Mouse (Mus musculus): Measurements from ENCODE around the gene Sirt7.
"Not testable (repeated sequence)": the region's sequence is repeated elsewhere in the genome, so short reads cannot be mapped to it uniquely, and the experiment has no call there.

Sirt7 gene

DNA sequence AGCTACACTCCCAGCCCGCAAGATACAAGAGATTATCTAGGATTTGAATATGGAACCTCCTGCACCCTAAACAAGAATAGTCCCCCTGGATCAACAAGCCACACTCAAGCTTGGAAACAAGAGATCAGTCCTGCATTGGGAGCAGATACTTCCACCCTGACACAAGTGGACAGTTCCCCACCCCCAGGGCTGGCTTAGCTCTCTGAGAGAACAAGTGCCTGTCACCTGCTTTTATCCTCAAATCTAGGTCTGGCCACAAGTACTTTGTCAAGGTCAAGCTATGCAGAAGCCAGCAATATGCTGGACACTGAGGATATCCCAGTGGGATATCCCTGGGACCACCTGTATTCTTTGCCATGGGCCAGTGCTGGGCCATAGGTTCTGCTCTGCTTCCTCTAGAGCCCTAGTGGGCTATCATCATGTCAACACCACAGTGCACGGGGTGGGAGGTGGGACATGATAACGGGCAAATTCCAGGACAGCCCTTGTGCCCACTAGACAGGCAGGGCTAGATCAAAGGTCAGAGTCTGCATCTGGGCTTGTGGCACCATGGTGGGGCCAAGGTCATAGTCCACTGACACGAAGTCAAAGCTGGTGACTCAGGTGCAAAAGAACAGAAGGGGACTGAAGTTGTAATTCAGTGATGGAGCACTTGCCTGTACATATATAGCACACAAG is 8.3 kb downstream of the Sirt7 start:
- DNase-seq, result no peak

DNA sequence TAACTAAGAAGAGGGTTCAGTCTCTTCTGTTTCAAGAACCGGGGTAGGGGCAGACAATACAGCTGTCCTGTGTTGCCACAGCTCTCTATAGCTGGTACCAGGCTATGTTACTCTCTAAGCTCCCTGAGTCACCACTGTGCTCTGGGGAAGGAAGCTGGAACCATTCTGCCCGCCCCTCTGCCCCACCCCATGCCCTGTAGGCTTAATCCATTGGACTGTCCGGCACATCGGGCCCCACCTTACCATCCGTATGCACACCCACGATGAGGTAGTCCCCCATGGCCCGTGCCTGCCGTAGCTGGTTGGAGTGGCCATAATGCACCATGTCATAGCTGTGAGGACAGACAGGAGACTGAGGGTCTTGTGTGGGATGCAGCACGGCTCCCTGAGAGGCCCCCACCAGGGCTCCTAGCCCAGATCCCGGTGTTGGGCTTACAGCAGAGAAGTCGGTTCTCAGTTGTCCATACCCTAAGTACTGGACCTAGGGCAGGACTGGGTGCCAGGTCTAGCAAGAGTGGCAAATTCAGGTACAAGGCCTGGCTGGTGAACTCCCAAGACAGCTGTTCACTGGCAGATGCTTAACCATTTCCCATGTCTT is 9.3 kb downstream of the Sirt7 start:
- DNase-seq, result no peak

DNA sequence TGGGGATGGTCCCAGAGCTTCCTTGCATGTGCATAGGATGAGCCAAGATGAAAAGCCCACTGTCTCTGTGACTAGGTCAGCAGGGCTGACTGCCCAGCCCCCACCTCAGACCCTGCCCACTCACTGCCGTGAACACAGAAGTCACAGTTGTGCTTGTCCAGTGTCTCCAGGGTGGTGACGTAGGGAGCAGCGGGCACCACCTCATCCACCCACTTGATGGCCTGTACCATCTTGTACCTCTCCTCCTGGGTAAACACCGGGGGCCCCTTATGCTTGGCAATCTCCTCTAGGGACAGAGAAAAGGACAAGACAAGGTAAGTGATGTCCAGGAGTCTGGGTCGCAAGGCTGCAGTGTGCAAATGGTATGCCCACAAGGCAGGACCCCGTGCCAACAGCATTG is 9.9 kb downstream of the Sirt7 start:
- no peak for DNase-seq

DNA sequence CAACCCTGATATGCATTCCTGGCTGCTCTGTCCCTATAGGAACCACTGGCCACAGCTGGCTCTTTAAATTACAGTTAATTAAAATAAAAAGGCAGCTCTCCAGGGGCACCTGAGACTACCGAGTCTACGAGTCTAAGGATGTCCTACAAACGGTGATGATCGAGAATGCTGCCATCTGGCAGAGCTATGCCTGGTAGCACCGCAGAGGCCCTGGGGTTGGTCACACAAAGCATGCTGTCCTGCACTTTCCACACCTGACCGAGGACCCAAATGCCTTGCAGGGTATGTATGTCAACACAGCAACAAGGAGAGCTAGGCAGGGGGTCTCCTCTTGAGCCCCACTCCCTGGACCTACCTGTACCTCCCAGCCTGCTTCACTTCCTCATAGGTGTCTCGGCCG is 11.1 kb downstream of the Sirt7 start:
- DNase-seq, result no peak

DNA sequence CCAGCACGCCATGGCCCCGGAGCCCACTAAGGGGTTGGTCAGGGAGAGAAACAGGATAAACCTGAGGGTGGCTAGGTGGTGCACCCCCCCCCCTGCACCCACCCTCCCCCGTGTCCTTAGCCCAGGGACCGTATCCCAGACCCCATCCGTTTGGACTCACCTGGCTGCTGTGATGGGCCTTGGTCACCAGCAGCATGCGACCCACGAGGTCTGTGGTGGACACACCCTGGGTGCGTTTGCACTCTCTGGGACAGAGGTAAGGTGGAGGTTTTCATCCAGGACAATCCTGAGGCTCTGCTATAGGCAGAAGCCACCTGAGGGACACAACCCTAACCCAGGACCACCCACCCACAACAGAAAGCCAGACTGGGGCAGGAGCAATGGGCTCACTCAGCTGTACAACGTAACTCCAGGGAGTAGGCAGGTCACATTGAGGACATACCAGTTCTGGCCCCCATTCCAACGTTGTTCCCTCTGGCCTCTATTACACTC is 11.5 kb downstream of the Sirt7 start:
- no peak for DNase-seq

DNA sequence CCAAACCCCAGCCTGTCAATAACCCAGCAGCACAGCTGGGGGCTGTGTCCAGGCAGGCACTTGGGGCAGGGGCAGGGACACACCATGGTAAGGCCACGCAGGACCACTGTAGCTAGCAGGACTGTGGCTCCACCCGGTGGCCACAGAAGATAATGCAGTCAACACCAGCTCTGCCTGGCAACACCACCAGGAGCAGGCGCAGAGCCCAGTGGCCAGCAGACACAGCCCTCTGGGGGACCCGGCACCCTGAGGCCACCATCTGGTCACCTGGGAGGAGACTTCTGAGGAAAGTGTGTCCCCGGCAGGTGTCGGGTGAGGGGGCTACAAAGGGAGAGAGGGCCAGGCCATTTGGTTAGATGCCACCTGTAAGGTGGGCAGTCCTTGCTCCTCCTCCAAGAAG is 12.3 kb downstream of the Sirt7 start:
- DNase-seq, result peak in 1 of 2 experiments; percentile 51

DNA sequence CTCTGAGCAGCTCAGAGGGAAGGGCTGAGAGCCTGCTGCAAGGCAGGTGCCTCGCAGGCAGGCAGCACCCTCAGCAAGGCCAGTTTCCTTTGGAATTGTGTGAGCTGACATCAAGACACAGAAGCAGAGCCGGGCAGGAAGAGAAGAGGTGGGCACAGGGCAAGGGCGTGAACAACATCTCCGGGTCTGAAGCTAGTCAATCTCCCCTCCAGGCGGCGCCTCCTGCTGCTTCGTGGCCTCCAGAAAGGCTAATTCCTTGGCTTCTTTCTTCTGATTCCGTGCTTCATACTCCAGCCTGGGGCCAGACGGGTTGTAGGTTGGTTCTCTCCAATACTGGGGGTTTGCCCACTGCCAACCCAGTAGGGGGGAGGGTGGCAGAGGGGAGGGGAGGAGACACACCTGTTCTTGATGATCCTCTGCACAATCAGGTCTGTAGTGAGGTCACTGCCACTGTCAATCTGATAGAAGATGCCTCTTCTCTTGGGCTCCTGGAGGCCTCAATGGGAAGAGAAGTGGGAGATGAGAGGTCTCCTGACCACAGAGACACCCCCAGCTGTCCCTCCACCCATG is 14.5 kb downstream of the Sirt7 start:
- no peak for DNase-seq

DNA sequence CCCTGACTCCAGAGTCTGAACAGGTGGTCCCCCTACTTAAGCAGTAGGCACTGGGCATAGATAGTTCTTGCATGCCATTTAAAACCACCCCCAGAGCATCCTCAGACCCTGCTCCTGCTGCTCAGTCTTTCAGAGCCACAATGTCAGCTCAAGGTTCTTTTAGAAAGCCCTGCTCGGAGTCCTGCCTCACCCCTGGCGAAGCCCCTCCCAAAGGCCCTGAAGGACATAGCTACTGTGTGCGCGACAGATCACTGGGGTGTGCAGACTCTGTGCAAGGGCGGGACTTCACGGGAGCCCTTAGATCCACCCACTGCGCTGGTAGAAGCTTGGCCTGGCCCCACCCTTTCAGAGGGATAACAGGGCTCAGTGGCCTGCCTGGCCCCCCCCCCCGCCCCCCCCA is 15.8 kb downstream of the Sirt7 start:
- DNase-seq, result no peak

DNA sequence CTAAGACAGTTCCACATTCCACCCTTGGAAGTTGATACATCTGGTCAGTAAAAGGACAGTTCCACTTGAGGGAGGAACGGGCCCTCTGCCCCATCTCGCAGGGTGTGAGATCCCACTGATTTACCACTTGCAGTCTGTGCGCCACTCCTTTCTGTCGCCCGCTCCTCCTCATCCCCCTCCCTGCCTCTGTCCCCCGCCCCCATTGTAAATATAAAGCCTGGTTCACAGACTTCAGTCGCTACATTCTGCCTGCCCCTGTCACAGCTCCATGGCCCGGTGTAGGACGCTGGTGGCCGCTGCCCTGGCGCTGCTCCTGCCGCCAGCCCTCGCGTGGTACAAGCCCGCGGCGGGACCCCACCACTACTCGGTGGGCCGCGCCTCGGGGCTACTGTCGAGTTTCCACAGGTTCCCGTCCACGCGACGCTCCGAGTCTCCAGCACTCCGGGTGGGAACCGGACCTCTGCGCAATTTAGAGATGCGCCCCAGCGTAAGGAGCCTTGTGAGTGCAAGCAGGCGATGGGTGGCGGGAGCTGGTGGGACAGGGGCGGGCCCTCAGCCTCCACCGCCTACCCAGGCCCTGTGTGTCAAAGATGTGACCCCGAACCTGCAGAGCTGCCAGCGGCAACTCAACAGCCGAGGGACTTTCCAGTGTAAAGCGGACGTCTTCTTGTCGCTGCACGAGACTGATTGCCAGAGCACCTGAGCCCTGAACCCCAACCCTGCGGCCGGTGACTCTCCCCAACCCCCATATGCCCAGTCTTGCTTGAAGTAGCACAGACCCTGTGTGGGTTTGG is 16.6 kb downstream of the Sirt7 start, which contains the start of gene Npb:
TSS of gene Npb (plus strand) at position 237 of the 794 bp plus-strand sequence.
- DNase-seq, result no peak

DNA sequence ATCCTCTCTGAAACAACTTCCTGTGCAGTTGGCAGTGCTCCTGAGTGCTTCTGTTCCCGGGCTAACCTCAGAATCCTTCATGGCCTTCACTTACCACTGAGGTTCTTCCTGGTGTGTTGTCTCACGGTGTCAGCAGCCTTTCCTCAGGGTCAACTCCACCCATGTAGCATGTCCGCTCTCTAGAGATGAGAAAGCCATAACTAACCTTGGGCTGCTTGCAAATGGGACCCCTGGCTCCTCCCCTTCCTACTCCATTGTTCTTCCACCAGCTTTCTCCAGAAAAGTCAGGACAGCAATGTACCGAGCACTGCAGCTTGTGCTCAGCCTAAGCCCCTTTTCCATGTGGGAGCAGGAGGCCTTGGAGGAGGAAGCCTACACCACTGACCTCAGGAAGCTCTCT is 18.3 kb downstream of the Sirt7 start:
- DNase-seq, result no peak

DNA sequence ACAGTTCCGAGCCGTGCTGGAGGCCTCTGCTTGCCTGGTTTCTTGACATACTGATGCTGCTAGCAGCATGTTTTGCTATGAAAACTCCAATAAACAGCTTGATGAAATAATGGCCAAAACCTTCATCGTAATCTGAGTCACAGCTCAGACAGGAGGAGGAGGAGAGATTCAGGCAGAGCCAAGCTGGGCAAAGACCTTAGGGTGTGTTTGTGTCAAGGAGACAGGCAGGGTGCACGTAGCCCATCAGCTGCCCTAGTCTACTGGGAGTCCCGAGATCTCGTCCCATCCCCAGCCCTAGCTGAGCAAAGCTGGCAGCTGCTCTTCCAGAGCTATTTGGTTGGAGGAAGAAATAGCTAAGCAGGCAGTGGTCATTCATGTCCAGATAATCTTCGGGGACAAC is 19.4 kb downstream of the Sirt7 start:
- DNase-seq, result no peak

DNA sequence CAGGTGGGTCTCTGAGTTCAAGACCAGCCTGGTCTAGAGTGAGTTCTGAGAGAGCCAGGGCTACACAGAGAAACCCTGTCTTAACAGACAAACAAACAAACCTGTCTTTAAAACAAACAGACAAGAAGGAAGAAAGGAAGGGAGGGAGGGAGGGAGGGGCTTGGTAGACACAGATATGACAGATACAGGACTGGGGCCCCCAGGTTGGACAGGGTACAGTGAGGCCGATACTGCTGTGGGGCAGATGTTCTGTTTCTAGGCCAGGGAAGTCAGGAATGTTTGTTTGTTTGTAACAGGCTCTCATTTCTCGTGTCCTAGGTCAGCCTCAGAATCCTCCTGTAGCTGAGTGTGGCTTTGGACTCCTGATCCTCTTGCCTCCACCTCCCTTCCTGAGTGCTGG is 21.5 kb downstream of the Sirt7 start:
- DNase-seq, result no peak

DNA sequence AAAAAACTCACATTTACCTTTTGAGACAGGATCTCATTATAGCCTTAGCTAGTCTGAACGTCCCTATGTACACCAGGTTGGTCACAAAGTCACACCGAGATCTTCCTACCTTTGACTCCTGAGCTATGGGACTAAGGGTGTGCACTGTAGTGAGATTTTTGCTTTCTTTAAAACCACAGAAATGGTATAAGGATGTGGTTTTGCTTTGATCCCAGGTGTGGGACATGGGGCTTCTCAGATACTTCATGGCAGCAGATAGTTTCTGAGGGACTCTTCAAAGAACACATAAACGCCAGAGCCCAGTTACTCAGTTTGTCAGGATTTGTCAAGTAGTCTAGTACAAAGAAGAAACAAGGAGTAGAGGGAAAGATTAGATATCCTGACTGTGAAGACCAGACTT is 24.3 kb downstream of the Sirt7 start:
- no peak for DNase-seq

DNA sequence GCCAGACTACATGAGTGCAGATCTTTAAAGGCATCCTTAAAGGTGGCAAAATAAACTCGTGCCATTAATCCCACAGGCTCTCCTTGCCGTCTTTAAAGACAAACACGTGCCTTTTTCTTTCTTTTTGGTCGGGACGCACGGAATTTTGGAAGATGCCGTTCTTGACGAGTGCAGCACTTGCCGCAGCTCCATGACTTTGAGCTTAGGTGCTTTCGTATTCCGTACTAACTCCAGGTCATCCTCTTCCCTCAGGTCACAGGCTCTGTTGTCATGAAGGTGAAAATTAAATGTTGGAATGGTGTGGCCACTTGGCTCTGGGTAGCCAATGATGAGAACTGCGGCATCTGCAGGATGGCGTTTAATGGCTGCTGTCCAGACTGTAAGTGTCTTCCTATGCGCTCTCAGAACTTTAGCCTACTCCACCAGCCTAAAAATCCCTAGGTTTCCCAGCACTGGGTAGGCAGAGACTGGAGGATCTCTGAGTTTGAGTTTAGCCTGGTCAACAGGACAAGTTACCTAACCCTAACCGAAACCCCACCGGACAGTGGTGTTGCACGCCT is 26.0 kb downstream of the Sirt7 start:
- DNase-seq, result no peak

DNA sequence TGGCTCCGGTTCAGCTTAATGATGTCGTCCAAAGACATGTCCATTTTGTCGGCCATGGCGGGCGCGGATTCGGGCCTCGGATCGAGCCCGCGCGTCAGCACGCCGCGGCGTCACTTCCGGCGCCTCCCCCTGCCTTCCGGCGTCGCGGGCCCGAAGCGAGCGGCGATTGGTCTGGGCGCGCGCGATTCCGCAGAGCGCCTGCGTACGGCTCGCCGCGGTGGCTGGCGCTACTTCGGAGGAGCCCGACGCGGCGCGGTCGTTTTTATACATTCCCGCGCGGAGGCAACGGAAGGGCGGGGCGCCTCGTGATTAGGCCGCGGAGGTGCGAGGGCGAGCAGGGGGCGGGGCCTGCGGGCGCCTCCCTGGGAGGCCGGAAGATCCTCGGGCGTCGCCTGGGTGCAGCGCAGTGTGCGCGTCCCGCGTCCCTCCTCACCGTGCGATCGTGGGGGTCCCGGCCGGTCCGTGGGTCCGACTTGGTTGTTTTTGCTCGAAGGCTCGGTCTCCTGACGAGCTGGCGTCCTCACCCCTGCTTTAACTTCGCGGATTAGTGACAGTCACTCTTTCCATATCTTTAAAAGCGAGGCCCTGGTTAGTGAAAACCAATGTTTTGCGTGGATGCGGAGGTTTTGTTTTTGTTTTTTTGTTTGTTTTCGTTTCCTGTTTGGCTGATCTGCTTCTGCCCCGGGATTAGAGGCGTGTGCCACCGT is 26.6 kb downstream of the Sirt7 start, which contains the start of the genes Alyref and Anapc11:
TSS of gene Alyref (minus strand) at position 83 of the 707 bp plus-strand sequence.
TSS of gene Anapc11 (plus strand) at position 139 of the 707 bp plus-strand sequence.
- peak; percentile 88 to 89 for DNase-seq

DNA sequence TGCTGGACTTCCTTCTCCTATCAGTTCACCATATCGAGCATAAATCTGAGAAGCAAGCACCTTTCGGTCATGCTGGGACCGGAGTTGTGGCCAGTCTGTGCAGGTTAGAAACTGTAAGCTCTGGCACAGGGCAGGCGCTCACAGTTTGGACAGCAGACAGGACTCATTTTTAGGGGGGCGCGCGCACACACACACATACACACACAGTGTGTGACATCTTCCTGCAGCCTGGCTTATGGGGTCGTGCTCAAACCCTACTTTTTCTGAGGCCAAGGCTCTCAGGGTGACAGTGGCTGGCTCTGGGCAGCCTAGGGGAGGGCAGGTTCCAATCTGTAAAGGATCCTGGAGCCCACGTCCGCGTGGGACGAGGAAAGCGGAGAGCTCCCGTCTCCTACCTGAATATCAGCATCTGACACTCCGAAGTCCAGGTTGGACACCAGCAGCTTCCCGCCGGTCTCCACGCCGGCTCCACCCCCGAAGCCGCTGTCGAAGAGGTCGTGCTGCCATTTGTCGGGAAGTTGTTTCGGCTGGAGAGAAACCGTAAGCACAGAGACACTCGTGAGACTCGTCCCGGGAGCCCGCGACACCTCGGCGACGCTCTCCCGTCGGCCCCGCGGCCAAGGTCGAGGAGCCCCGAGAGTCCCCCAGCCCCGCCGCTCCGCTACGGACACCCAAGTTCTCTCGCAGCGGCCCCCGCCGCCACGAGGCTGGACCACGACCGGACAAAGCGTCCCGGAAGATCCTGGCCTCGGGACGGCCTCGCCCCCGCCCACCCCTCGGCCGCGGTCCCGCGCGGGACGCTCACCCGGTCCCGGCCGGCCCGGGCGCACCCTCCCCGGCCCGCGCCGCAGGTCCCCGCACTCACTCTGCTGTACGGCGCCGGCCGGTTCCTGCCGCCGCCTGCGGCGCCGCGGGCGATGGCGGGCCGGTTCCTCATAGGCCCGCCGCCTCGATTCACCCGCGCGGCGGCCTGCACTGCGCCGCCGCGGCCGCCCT is 27.5 kb downstream of the Sirt7 start:
- no peak for DNase-seq

DNA sequence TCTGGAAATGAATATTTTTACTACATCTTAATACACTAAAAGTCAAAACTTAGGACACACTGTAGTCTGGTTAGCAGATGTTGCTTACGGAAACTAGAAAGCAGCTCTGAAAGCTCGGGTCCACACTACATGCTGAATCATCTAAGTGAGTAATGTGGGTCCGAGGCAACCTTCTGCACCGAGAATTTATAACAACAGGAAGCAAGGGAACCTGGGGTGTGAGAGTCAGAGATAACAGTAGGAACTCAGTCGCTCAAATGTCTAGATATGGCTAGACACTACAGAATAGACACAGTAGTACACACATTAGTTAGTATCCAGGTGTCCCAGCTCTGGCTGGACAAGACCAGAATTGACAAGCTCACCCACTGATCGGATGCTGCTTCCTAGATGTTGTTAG is 36.5 kb downstream of the Sirt7 start:
- no peak for DNase-seq

DNA sequence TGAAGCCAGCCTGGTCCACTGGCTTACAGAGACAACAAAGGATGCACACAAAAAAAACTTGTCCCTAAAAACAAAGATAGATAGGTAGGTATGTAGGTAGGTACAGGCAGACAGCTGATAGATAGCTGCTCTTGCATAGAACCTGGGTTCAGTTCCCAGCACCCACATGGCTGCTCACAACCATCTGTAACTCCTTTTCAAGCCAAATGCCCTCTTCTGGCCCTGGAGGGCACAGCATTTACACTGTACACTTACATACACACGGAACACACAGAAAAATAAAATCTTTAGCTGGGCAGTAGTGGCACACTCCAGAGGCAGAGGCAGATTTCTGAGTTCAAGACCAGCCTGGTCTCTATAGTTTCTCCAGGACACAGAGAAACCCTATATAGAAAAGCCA is 41.1 kb downstream of the Sirt7 start:
- no peak for DNase-seq

DNA sequence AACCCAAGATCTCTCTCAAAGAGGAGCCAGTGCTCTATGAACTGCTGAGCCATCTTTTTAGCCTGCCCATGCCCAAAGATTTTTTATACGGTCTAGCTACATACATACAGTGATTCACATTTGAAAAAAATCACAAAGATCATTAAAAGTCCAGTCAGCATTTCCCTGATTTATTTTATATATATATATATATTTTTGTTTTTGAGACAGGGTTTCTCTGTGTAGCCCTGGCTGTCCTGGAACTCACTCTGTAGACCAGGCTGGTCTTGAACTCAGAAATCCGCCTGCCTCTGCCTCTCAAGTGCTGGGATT is 42.1 kb downstream of the Sirt7 start:
- DNase-seq, result not testable (repeated sequence)

DNA sequence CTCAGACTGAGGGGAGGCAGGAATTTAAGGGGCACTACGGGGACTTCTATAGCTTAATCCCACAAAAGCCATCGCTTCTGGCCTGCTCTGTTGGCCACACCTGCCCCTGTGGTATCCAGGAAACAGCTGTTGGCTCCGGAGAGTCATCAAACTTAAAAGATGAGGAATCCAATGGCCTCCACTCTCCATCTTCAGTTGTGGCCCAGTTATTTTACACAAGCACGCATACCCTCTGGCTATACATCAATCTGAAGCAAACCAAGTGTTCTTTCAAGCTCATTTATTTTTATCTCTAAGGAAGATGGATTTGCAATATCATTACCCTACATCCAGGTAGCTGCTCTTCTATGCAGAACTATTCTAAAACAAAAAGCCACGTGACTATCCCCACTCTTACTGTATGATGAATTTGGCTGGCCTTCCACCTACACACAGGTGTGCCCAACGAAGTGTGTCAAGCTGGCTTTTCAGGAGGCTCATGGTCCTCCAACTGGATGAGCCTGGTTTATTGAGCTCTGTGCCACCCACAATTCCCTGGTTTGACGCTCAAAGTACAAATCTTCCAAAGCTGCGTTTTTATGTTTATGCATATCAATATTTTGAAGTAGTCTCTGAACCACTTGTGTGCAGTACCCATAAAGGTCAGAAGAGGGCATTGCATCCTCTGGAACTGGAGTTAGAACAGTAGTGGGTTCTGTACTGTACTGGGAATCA is 42.6 kb downstream of the Sirt7 start:
- DNase-seq, result peak in 1 of 2 experiments; percentile 34

All from thymus, adult 18-20 months (tissue).